Mouse (Mus musculus): ENCODE measurements around the gene Smu1. TPM values are rescaled to one million over a fixed set of nuclear protein-coding genes. Genes with fewer than 3 reads are reported as not detected.
A peak's percentile ranks its signal among the peaks of the same experiment; 100 is the strongest.
"Not testable (repeated sequence)": the region's sequence is repeated elsewhere in the genome, so short reads cannot be mapped to it uniquely, and the experiment has no call there.

Gene Smu1
- total RNA-seq (2014; rRNA removed), result 56.2 and 75.1 TPM in 2 replicates
- polyA plus RNA-seq (2015; fragmentation: Nextera tagmentation; extraction: Ambion mirVana), result 104 and 111 TPM in 2 replicates

GRCm38 (mm10) chr4:40757780-40758420 lies at the start of gene Smu1:
Gene Smu1 (minus strand): TSS chr4:40757923.
- WGBS, result under 1% methylated on average over 40 of the region's 40 CpGs

DNA sequence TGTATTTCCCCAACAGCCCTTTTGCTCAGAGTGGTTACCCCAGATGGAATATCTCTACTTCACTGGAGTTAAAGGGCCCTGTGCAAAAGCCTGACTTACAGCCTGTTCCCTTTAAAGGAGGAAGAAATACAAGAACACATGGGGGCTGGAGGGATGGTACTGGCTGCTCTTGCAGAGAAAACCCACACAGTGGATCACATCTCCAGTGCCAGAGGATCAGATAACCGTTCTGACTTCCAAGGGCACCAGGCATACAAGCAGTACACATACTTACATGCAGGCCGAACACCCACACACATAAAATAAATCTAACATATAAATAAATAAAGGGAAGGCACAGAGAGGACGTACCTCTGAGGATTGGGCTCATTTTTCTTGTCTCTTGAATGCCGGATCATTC lies 49.7 kb upstream of the Smu1 start:
- no peak overlapping the region for H3K4me2 ChIP-seq (ENCODE audit: low read depth, low read length)
- 94% methylated on average over 4 of the region's 4 CpGs for WGBS
- no peak overlapping the region for H3K4me3 ChIP-seq (ENCODE audit: low read length)

More at GRCm38 (mm10) chr4:40757780-40758420, at the start of gene Smu1:
- Histone ChIP-seq H3K9ac (replicated peaks; ENCODE audit: low read length) (peak within 1 kb of the TSS; percentile 78), H3K27me3 (ENCODE audit: insufficient read depth, low read length) (peaks cover 8% of the 10 kb centered on the region; the same call in 1 of the 2 replicates), H3K36me3 (ENCODE audit: insufficient read depth, low read length) (peaks cover 21% of the 10 kb centered on the region), H3K4me3 (ENCODE audit: low read length) (peak within 1 kb of the TSS; percentile 87), H3K27ac (peak within 1 kb of the TSS; percentile 70), H3K4me1 (ENCODE audit: insufficient read depth, low read length) (no peaks in the 10 kb centered on the region), H3K4me2 (ENCODE audit: low read depth, low read length) (peak within 1 kb of the TSS; percentile 72), H3K9me3 (ENCODE audit: low read length) (no peaks in the 10 kb centered on the region)
- TF ChIP-seq CTCF (IDR thresholded peaks at IDR 0.05; ENCODE audit: low read depth), result no peak
- ATAC-seq (peak; percentile 99), DNase-seq (ENCODE audit: low spot score) (peak; percentile 98)

DNA sequence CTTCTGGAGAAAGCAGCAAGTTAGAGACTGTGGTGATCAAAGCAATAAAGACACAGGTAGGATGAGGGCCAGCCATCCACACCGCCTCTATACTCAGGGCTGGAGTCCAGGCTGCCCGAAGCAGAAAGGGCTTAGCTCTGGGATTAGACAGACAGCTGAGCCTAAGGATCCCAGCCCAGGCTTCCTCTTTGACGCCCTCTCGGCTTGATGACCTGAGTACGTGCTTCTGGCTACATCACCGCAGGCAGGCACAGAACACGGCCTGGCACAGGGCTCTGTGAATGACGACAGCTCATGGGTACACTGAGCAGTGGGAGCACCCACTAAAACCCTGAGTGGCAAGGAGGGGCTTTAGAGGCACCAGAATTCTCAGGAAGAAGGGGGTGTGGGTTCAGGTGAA lies 47.7 kb upstream of the Smu1 start:
- Histone ChIP-seq H3K36me3 (ENCODE audit: insufficient read depth, low read length) (peaks cover 27% of the 10 kb centered on the region; the same call in 1 of the 2 replicates), H3K27me3 (ENCODE audit: insufficient read depth, low read length) (no peaks in the 10 kb centered on the region), H3K9me3 (ENCODE audit: low read length) (no peaks in the 10 kb centered on the region), H3K9ac (replicated peaks; ENCODE audit: low read length) (no peak overlapping the region), H3K4me1 (ENCODE audit: insufficient read depth, low read length) (no peaks in the 10 kb centered on the region), H3K27ac (no peak overlapping the region), H3K4me3 (ENCODE audit: low read length) (no peak overlapping the region), H3K4me2 (ENCODE audit: low read depth, low read length) (no peak overlapping the region)
- DNase-seq (ENCODE audit: low spot score) (no peak), ATAC-seq (no peak)
- WGBS, result 84% methylated on average over 8 of the region's 8 CpGs
- no peak for TF ChIP-seq CTCF (IDR thresholded peaks at IDR 0.05; ENCODE audit: low read depth)

More for the DNA sequence above, 49.7 kb upstream of the Smu1 start:
- no peaks in the 10 kb centered on the region for H3K4me1 ChIP-seq (ENCODE audit: insufficient read depth, low read length)
- H3K27me3 ChIP-seq (ENCODE audit: insufficient read depth, low read length), result no peaks in the 10 kb centered on the region
- DNase-seq (ENCODE audit: low spot score) (no peak), ATAC-seq (no peak)
- H3K27ac ChIP-seq, result no peak overlapping the region
- no peaks in the 10 kb centered on the region for H3K9me3 ChIP-seq (ENCODE audit: low read length)
- no peak for TF ChIP-seq CTCF (IDR thresholded peaks at IDR 0.05; ENCODE audit: low read depth)
- H3K9ac ChIP-seq (replicated peaks; ENCODE audit: low read length), result no peak overlapping the region
- peaks cover 27% of the 10 kb centered on the region; the same call in 1 of the 2 replicates for H3K36me3 ChIP-seq (ENCODE audit: insufficient read depth, low read length)

DNA sequence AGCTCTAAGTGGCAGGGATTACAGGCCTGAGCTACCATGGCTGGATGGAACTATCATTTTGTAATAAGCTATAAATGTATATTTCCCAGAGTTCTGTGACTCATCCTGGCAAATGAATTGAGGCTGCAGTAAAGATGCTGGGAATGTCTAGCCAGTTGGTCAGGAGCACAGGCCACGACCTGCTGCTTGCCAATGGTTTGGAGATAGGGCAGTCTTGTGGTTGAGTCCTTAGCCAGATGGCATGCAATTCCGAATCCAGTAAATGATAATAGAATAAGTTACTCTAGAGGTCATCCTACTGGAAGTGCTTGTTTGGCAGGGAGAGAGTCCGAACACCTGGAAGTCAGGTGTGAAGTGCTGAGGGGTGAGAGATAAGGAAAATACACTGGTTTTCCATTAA lies 45.1 kb upstream of the Smu1 start:
- H3K4me2 ChIP-seq (ENCODE audit: low read depth, low read length), result no peak overlapping the region
- H3K9me3 ChIP-seq (ENCODE audit: low read length), result no peaks in the 10 kb centered on the region
- H3K27ac ChIP-seq, result no peak overlapping the region
- H3K4me3 ChIP-seq (ENCODE audit: low read length), result no peak overlapping the region
- H3K36me3 ChIP-seq (ENCODE audit: insufficient read depth, low read length), result peaks cover 15% of the 10 kb centered on the region; the same call in 1 of the 2 replicates
- TF ChIP-seq CTCF (IDR thresholded peaks at IDR 0.05; ENCODE audit: low read depth), result no peak
- WGBS, result 93% methylated on average over 3 of the region's 3 CpGs
- no peak for ATAC-seq
- H3K9ac ChIP-seq (replicated peaks; ENCODE audit: low read length), result no peak overlapping the region
- no peaks in the 10 kb centered on the region for H3K27me3 ChIP-seq (ENCODE audit: insufficient read depth, low read length)
- DNase-seq (ENCODE audit: low spot score), result no peak
- H3K4me1 ChIP-seq (ENCODE audit: insufficient read depth, low read length), result no peaks in the 10 kb centered on the region

DNA sequence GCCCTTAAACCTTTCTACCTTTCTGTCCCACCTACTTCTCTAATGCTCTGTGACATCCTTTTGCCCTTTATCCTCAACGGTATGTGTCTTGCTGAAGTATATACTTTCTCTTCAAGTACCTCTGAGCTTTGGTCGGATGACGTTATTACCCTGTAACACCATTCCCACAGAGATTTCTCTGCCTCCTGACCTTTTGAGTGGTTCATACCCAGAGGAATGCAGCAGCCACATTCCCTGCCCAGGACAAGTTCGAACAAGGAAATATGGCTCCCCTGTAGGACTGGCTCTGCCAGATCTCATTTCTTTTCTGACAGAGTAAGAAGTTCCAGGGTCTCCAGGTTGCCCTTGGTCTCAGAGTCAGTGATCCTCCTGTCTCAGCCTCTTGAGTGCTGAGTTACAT lies 44.2 kb upstream of the Smu1 start:
- no peaks in the 10 kb centered on the region for H3K4me1 ChIP-seq (ENCODE audit: insufficient read depth, low read length)
- 84% methylated on average over 4 of the region's 4 CpGs for WGBS
- TF ChIP-seq CTCF (IDR thresholded peaks at IDR 0.05; ENCODE audit: low read depth), result no peak
- H3K9me3 ChIP-seq (ENCODE audit: low read length), result no peaks in the 10 kb centered on the region
- H3K4me3 ChIP-seq (ENCODE audit: low read length), result no peak overlapping the region
- H3K9ac ChIP-seq (replicated peaks; ENCODE audit: low read length), result no peak overlapping the region
- no peak overlapping the region for H3K4me2 ChIP-seq (ENCODE audit: low read depth, low read length)
- H3K27me3 ChIP-seq (ENCODE audit: insufficient read depth, low read length), result no peaks in the 10 kb centered on the region
- H3K27ac ChIP-seq, result no peak overlapping the region
- ATAC-seq (no peak), DNase-seq (ENCODE audit: low spot score) (no peak)
- peaks cover 9% of the 10 kb centered on the region; the same call in 1 of the 2 replicates for H3K36me3 ChIP-seq (ENCODE audit: insufficient read depth, low read length)

- no peaks in the 10 kb centered on the region for H3K9me3 ChIP-seq (ENCODE audit: low read length)
- no peak for DNase-seq (ENCODE audit: low spot score)
- no peak overlapping the region for H3K9ac ChIP-seq (replicated peaks; ENCODE audit: low read length)
- H3K27ac ChIP-seq, result no peak overlapping the region
- 85% methylated on average over 3 of the region's 3 CpGs for WGBS
- no peaks in the 10 kb centered on the region for H3K4me1 ChIP-seq (ENCODE audit: insufficient read depth, low read length)
- no peak overlapping the region for H3K4me2 ChIP-seq (ENCODE audit: low read depth, low read length)
- no peak for ATAC-seq
- H3K36me3 ChIP-seq (ENCODE audit: insufficient read depth, low read length), result peaks cover 3% of the 10 kb centered on the region; the same call in 1 of the 2 replicates
- no peaks in the 10 kb centered on the region for H3K27me3 ChIP-seq (ENCODE audit: insufficient read depth, low read length)
- TF ChIP-seq CTCF (IDR thresholded peaks at IDR 0.05; ENCODE audit: low read depth), result no peak
- H3K4me3 ChIP-seq (ENCODE audit: low read length), result no peak overlapping the region
These were observed 43.1 kb upstream of the Smu1 start for GRCm38 (mm10) chr4:40800873-40801272.

GRCm38 (mm10) chr4:40798833-40799555 lies 41.3 kb upstream of the Smu1 start:
- not testable (repeated sequence) for H3K27me3 ChIP-seq (ENCODE audit: insufficient read depth, low read length); H3K4me3 ChIP-seq (ENCODE audit: low read length); H3K4me2 ChIP-seq (ENCODE audit: low read depth, low read length); H3K9me3 ChIP-seq (ENCODE audit: low read length); H3K36me3 ChIP-seq (ENCODE audit: insufficient read depth, low read length); ATAC-seq; DNase-seq (ENCODE audit: low spot score); H3K4me1 ChIP-seq (ENCODE audit: insufficient read depth, low read length); H3K9ac ChIP-seq (replicated peaks; ENCODE audit: low read length); H3K27ac ChIP-seq
- no CpG with 5 or more reads among the region's 2 CpGs for WGBS

Measured in hindbrain, postnatal 0 days (tissue).